ENCODE assay signal across 21 mouse cellular contexts in genomic region chr17:32923681-32924080, GRCm38 (mm10). TPM values are rescaled to one million over a fixed set of nuclear protein-coding genes. Genes with fewer than 3 reads are reported as not detected.
"Had no signal": no experiment of that assay in that cellular context is flagged by ENCODE, and none has a peak within 500 bp of the region (broad histone marks: within the 10 kb centered on the region; RNA-seq: fewer than 3 reads in every experiment).

No protein-coding gene starts in this region.

- H3K27ac ChIP-seq: midbrain, embryonic 12.5 days had no signal

- H3K9me3 ChIP-seq: midbrain, embryonic 12.5 days had no signal

- DNase-seq: lung, adult 18-20 months; lung, embryonic 14.5 days; lung, postnatal 10 days; lung, postnatal 4 days; midbrain, embryonic 14.5 days; right cerebral cortex, postnatal 14 days; spleen, adult 18-20 months; thymus, adult 18-20 months; thymus, postnatal 14 days; thymus, postnatal 4 days had no signal

- H3K4me3 ChIP-seq: myocyte had no signal

- H3K9ac ChIP-seq: lung, embryonic 14.5 days had no signal

- H3K36me3 ChIP-seq: midbrain, embryonic 10.5 days; midbrain, embryonic 12.5 days; neural tube, embryonic 13.5 days had no signal

RNA-seq across cellular contexts. Expression of gene Cyp4f14, which starts 6.5 kb away (rescaled TPM):
- total RNA-seq: megakaryocyte, adult 5-6 weeks; megakaryocyte-erythroid progenitor cell, adult 5-6 weeks; neutrophil, adult 5-6 weeks had no signal
- polyA plus RNA-seq: liver, embryonic 16.5 days; lung, embryonic 14.5 days; lung, embryonic 16.5 days; midbrain, embryonic 10.5 days; midbrain, embryonic 12.5 days; midbrain, embryonic 14.5 days; neural tube, embryonic 11.5 days; neural tube, embryonic 13.5 days; stomach, embryonic 14.5 days had no signal
